Mouse (Mus musculus): ENCODE results near the gene Fbxo11. TPM values are rescaled to one million over a fixed set of nuclear protein-coding genes. Genes with fewer than 3 reads are reported as not detected.

Fbxo11 gene
- total and polyA plus RNA-seq, 3 experiments, result 13.4 to 35.1 (median 31.2) TPM

DNA sequence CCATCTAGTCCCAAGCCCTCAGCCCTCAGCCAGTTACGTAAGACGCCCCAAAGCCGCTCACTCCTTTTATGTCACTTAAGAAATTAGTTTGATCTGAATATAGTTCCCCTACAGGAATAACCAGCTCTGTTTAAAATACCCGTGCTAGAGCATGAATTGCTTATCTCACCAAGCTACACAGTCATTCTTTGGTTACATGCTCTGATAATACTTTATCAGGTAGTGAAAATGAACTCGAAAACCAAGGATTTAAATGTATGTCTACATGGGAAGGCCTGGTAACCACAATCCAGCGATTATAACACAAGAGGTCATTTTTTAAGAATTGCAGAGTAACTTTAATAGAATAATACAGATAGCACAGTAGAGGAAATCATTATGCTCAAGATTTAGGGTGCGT is 7.0 kb upstream of the Fbxo11 start:
- Histone ChIP-seq H3K27me3 (ENCODE audit: control insufficient read depth, insufficient read depth, low read length) (no peaks in the 10 kb centered on the region), H3K4me3 (no peak overlapping the region), H3K36me3 (ENCODE audit: control insufficient read depth, insufficient read depth, low read length) (no peaks in the 10 kb centered on the region), H3K4me1 (ENCODE audit: control insufficient read depth, insufficient read depth, low read length) (peaks cover 3% of the 10 kb centered on the region; the same call in 1 of the 2 replicates), H3K27ac (no peak overlapping the region), H3K79me2 (replicated peaks; ENCODE audit: control insufficient read depth, insufficient read depth, low read length) (no peaks in the 10 kb centered on the region), H3K9ac (ENCODE audit: low read depth, low read length) (no peak overlapping the region)
- intact Hi-C loops (cut with DNase I), result no loop called here
- no peak for DNase-seq
- TF ChIP-seq EP300 (IDR thresholded peaks at IDR 0.05; ENCODE audit: insufficient read depth, low read depth, low read length), result no peak
- no peak for TF ChIP-seq CTCF (IDR thresholded peaks at IDR 0.05)
- TF ChIP-seq POLR2A (IDR thresholded peaks at IDR 0.05; ENCODE audit: insufficient read depth, low read depth, low read length), result no peak
- WGBS, result 76% methylated on average over 7 of the region's 7 CpGs

DNA sequence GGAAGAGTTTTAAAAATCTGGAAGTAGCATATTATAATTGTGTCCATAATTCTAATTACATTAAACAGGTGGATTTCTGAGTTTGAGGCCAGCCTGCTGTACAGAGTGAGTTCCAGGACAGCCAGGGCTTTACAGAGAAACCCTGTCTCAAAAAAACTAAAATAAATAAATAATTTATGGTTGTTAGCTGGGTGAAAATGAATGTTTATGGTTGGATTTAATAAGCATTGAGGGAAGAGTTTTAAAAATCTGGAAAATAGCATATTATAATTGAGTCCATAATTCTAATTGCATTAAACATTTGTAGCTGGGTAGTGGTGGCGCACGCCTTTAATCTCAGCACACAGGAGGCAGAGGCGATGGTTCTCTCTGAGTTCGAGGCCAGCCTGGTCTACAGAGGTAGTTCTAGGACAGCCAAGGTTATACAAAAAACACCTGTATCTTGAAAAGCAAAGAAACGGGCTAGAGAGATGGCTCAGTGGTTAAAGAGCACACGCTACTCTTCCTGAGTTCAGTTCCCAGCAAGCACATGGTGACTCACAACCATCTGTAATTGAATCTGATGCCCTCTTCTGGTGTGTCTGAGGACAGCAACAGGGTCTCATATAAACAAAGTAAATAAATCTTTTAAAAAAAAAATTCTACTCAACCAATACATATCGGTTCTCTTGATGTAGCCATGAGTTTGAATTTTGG is 3.1 kb upstream of the Fbxo11 start:
- Histone ChIP-seq H3K27me3 (ENCODE audit: control insufficient read depth, insufficient read depth, low read length) (no peaks in the 10 kb centered on the region), H3K9ac (ENCODE audit: low read depth, low read length) (no peak overlapping the region), H3K4me3 (no peak overlapping the region), H3K36me3 (ENCODE audit: control insufficient read depth, insufficient read depth, low read length) (peaks cover 2% of the 10 kb centered on the region), H3K27ac (no peak overlapping the region), H3K4me1 (ENCODE audit: control insufficient read depth, insufficient read depth, low read length) (peaks cover 5% of the 10 kb centered on the region), H3K79me2 (replicated peaks; ENCODE audit: control insufficient read depth, insufficient read depth, low read length) (peaks cover 3% of the 10 kb centered on the region)
- WGBS, result 97% methylated on average over 7 of the region's 7 CpGs
- no peak for TF ChIP-seq POLR2A (IDR thresholded peaks at IDR 0.05; ENCODE audit: insufficient read depth, low read depth, low read length)
- TF ChIP-seq CTCF (IDR thresholded peaks at IDR 0.05), result peak; percentile 31
- no peak for TF ChIP-seq EP300 (IDR thresholded peaks at IDR 0.05; ENCODE audit: insufficient read depth, low read depth, low read length)
- intact Hi-C loops (cut with DNase I), result loop anchor here (5.0 to 10.0 kb wide), 4 partner anchors 91 to 1923 kb away; partner anchors contain the start of genes Foxn2, Msh6, Ppp1r21 and Srbd1
- DNase-seq, result no peak

DNA sequence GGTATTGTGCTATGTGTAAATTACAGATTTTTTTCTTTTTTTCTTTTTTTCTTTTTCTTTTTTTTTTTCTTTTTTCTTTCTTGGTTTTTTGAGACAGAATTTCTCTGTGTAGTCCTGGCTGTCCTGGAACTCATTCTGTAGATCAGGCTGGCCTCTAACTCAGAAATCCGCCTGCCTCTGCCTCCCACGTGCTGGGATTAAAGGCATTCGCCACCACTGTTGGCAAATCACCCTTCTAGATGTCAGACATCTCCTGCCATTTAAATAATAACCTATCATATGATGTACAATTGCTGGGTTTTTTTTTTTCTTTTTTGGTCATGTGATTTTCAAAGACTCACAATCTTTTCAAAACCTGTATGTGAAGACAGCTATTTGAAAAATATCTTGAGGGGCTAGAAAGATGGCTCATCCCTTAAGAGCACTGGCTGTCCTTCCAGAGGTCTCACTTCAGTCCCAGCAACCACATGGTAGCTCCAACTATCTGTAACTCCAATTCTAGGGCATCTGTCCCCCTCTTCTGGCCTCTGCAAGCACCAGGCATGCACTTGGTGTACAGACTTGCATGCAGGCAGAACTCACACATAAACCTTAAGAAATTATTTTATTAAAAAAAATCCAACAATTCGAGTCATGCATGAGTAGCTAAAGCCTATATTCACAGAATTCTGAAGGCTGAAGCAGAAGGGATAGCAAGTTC is 2.3 kb upstream of the Fbxo11 start:
- intact Hi-C loops (cut with DNase I), result loop anchor here (2.0 to 10.0 kb wide), 6 partner anchors 43 to 1923 kb away; partner anchors contain the start of genes Foxn2, Msh6, Ppp1r21 and Srbd1
- Histone ChIP-seq H3K9ac (ENCODE audit: low read depth, low read length) (no peak overlapping the region), H3K27me3 (ENCODE audit: control insufficient read depth, insufficient read depth, low read length) (no peaks in the 10 kb centered on the region), H3K4me1 (ENCODE audit: control insufficient read depth, insufficient read depth, low read length) (peaks cover 6% of the 10 kb centered on the region), H3K27ac (peak overlapping the region; percentile 95; the same call in 1 of the 2 replicates), H3K79me2 (replicated peaks; ENCODE audit: control insufficient read depth, insufficient read depth, low read length) (peaks cover 3% of the 10 kb centered on the region), H3K4me3 (peak overlapping the region; percentile 79), H3K36me3 (ENCODE audit: control insufficient read depth, insufficient read depth, low read length) (peaks cover 7% of the 10 kb centered on the region)
- TF ChIP-seq CTCF (IDR thresholded peaks at IDR 0.05) (peak; percentile 51), EP300 (IDR thresholded peaks at IDR 0.05; ENCODE audit: insufficient read depth, low read depth, low read length) (no peak), POLR2A (IDR thresholded peaks at IDR 0.05; ENCODE audit: insufficient read depth, low read depth, low read length) (no peak)
- 74% methylated on average over 4 of the region's 4 CpGs for WGBS
- no peak for DNase-seq

DNA sequence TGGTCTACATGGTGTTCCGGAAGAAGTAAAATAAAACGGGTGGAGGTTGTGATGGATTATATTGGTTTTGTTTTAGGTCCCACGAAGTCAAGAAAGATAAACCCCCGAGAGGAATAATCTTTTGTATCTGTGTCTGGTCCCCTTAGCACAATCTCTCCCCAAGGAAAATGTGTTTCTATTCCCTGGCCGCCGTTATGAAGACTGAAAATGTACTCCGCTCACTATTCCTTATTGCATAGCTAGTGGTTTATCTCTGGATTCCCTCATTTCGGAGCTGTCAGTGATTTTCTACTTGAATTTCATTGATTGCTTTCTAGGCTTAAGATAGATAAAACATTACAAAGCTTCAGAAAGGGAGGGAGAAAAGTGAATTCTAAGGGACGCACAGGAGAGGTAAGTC is 1.7 kb upstream of the Fbxo11 start:
- TF ChIP-seq POLR2A (IDR thresholded peaks at IDR 0.05; ENCODE audit: insufficient read depth, low read depth, low read length), result no peak
- no peak for TF ChIP-seq CTCF (IDR thresholded peaks at IDR 0.05)
- no peak for TF ChIP-seq EP300 (IDR thresholded peaks at IDR 0.05; ENCODE audit: insufficient read depth, low read depth, low read length)
- DNase-seq, result no peak
- 9% methylated on average over 9 of the region's 9 CpGs for WGBS
- H3K4me1 ChIP-seq (ENCODE audit: control insufficient read depth, insufficient read depth, low read length), result peaks cover 6% of the 10 kb centered on the region
- intact Hi-C loops (cut with DNase I), result loop anchor here (2.0 to 10.0 kb wide), 6 partner anchors 42 to 1922 kb away; partner anchors contain the start of genes Foxn2, Msh6, Ppp1r21 and Srbd1
- peaks cover 4% of the 10 kb centered on the region for H3K79me2 ChIP-seq (replicated peaks; ENCODE audit: control insufficient read depth, insufficient read depth, low read length)
- peak overlapping the region; percentile 79 for H3K4me3 ChIP-seq
- H3K27me3 ChIP-seq (ENCODE audit: control insufficient read depth, insufficient read depth, low read length), result no peaks in the 10 kb centered on the region
- peak overlapping the region; percentile 95 for H3K27ac ChIP-seq
- peak overlapping the region; percentile 48; the same call in 1 of the 2 replicates for H3K9ac ChIP-seq (ENCODE audit: low read depth, low read length)
- H3K36me3 ChIP-seq (ENCODE audit: control insufficient read depth, insufficient read depth, low read length), result peaks cover 7% of the 10 kb centered on the region

DNA sequence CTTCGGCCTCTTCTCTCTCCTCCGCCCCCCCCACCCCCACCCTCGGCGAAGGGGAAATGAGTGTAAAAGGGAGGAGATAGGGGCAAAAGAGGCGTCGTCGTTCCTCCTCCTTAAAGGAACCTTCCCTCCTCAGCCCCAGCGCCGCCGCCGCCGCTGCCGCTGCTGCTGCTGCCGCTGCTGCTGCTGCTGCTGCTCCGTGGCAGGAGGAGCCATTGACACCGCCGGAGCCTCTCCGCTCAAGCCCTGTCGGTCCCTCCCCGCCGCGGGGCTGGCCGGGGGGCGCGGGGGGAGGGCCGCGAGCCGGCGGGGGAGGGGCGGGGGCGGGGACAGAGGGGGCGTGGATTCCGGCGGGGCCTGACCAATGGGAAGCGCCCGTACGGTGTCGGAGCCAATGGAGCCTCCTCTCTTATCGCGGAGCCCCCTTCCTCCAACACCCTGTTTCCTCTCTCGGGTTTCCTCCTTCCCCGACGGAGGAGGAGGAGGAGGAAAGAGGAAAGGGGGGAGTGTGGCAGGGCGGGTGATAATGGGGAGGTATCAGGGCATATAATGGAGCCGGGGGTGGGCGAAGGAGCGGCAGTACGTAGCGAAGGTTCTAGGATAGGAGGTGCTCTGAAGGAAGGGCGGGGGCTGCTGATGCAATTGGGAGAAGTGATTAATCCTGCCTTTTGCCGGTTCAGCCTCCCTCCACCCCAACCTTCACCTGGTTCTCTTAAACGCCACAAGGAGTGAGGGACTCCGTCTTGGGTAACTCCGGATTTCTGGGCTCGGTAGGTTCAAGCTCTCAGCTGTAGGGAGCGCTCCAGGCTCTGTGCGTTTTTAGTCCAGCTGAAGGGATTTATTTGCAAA is 933 bp upstream of the Fbxo11 start:
- H3K27ac ChIP-seq, result peak overlapping the region; percentile 95
- H3K4me1 ChIP-seq (ENCODE audit: control insufficient read depth, insufficient read depth, low read length), result peaks cover 8% of the 10 kb centered on the region
- peaks cover 7% of the 10 kb centered on the region for H3K36me3 ChIP-seq (ENCODE audit: control insufficient read depth, insufficient read depth, low read length)
- TF ChIP-seq POLR2A (IDR thresholded peaks at IDR 0.05; ENCODE audit: insufficient read depth, low read depth, low read length) (peak; percentile 36), CTCF (IDR thresholded peaks at IDR 0.05) (peak; percentile 78), EP300 (IDR thresholded peaks at IDR 0.05; ENCODE audit: insufficient read depth, low read depth, low read length) (peak; percentile 78)
- H3K4me3 ChIP-seq, result peak overlapping the region; percentile 79
- DNase-seq, result peak; percentile 91 to 95
- intact Hi-C loops (cut with DNase I), result loop anchor here (2.0 to 10.0 kb wide), 6 partner anchors 41 to 1921 kb away; partner anchors contain the start of genes Foxn2, Msh6, Ppp1r21 and Srbd1
- peak overlapping the region; percentile 100 for H3K9ac ChIP-seq (ENCODE audit: low read depth, low read length)
- 2% methylated on average over 44 of the region's 57 CpGs for WGBS
- H3K79me2 ChIP-seq (replicated peaks; ENCODE audit: control insufficient read depth, insufficient read depth, low read length), result peaks cover 5% of the 10 kb centered on the region
- no peaks in the 10 kb centered on the region for H3K27me3 ChIP-seq (ENCODE audit: control insufficient read depth, insufficient read depth, low read length)
